Mouse (Mus musculus): ENCODE measurements around the gene Plg.
A peak's percentile ranks its signal among the peaks of the same experiment; 100 is the strongest.

The Plg gene

GRCm38 (mm10) chr17:12377981-12378705, at the start of gene Plg:
Plg (plus strand) TSS chr17:12378608.
- DNase-seq, result no peak

- no peak for DNase-seq
Observed at GRCm38 (mm10) chr17:12335115-12335514, 43.3 kb upstream of the Plg start.

GRCm38 (mm10) chr17:12336073-12336868, 42.1 kb upstream of the Plg start:
- no peak for DNase-seq

- DNase-seq, result no peak
Observed at GRCm38 (mm10) chr17:12337156-12337555, 41.3 kb upstream of the Plg start.

- no peak for DNase-seq
Observed at GRCm38 (mm10) chr17:12343702-12344376, 34.6 kb upstream of the Plg start.

GRCm38 (mm10) chr17:12347462-12347861, 30.9 kb upstream of the Plg start:
- DNase-seq, result no peak

- DNase-seq, result no peak
Observed at GRCm38 (mm10) chr17:12351564-12351963, 26.8 kb upstream of the Plg start.

- no peak for DNase-seq
Observed at GRCm38 (mm10) chr17:12352781-12353180, 25.6 kb upstream of the Plg start.

GRCm38 (mm10) chr17:12359876-12360275, 18.5 kb upstream of the Plg start:
- DNase-seq, result no peak

GRCm38 (mm10) chr17:12363601-12364425, 14.6 kb upstream of the Plg start:
- no peak for DNase-seq

GRCm38 (mm10) chr17:12364426-12364735, 14.0 kb upstream of the Plg start:
- DNase-seq, result no peak

- peak; percentile 55 for DNase-seq
Observed at GRCm38 (mm10) chr17:12367373-12367930, 11.0 kb upstream of the Plg start.

- DNase-seq, result no peak
Observed at GRCm38 (mm10) chr17:12369393-12369792, 9.0 kb upstream of the Plg start.

- DNase-seq, result no peak
Observed at GRCm38 (mm10) chr17:12370289-12370688, 8.1 kb upstream of the Plg start.

- DNase-seq, result peak; percentile 16
Observed at GRCm38 (mm10) chr17:12371310-12371925, 7.0 kb upstream of the Plg start.

GRCm38 (mm10) chr17:12372021-12372420, 6.4 kb upstream of the Plg start:
- DNase-seq, result peak; percentile 76

GRCm38 (mm10) chr17:12373601-12374144, 4.7 kb upstream of the Plg start:
- no peak for DNase-seq

- no peak for DNase-seq
Observed at GRCm38 (mm10) chr17:12380287-12380686, 1.9 kb downstream of the Plg start.

GRCm38 (mm10) chr17:12381579-12381978, 3.2 kb downstream of the Plg start:
- no peak for DNase-seq

GRCm38 (mm10) chr17:12382531-12382930, 4.1 kb downstream of the Plg start:
- no peak for DNase-seq

GRCm38 (mm10) chr17:12385049-12385794, 6.8 kb downstream of the Plg start:
- no peak for DNase-seq

Data from cerebellum, adult 9-10 months (tissue).